Mouse (Mus musculus) MEL (cell line): ENCODE results near the gene Lmntd1. TPM values are rescaled to one million over a fixed set of nuclear protein-coding genes. Genes with fewer than 3 reads are reported as not detected.

Experiments used
- DNase-seq: peaks from one replicate; pipeline ENCODE4 v3.0.0; 2011; ENCODE audit warnings: low read depth, low spot score
- H3K27ac ChIP-seq: 2 replicates; pipeline ENCODE4 v1.5.1; 2012; ENCODE audit warnings: low read depth, mild to moderate bottlenecking, control low read depth, low read length, moderate library complexity; ENCODE audit not compliant: control insufficient read depth
- H3K27me3 ChIP-seq, 2 experiments: fragments of 150-350 bp in 1 of 2; sonication (generic) in 1 of 2; 2 replicates each; pipeline ENCODE4 v1.6.1; 2012; ENCODE audit warnings: low read length in 2 of 2, mild to moderate bottlenecking in 2 of 2, improper control_type of control experiment in 1 of 2, moderate library complexity in 1 of 2; ENCODE audit not compliant: insufficient read depth in 2 of 2, control insufficient read depth in 1 of 2
- H3K36me3 ChIP-seq, 2 experiments: 2 replicates each; pipeline ENCODE4 v1.6.1; 2012 to 2014; ENCODE audit warnings: low read length in 2 of 2, improper control_type of control experiment in 1 of 2, inconsistent platforms in 1 of 2, mild to moderate bottlenecking in 1 of 2; ENCODE audit not compliant: insufficient read depth in 2 of 2, control insufficient read depth in 1 of 2
- H3K4me1 ChIP-seq, 2 experiments: fragments of 150-350 bp in 1 of 2; sonication (generic) in 1 of 2; 2 replicates each; pipeline ENCODE4 v1.6.1; 2012; ENCODE audit warnings: low read length in 2 of 2, improper control_type of control experiment in 1 of 2, mild to moderate bottlenecking in 1 of 2; ENCODE audit not compliant: insufficient read depth in 2 of 2, control insufficient read depth in 1 of 2
- H3K4me3 ChIP-seq, 2 experiments: fragments of 150-350 bp in 1 of 2; sonication (generic) in 1 of 2; 2 replicates each; pipeline ENCODE4 v1.5.1; 2012; ENCODE audit warnings: low read depth in 2 of 2, low read length in 2 of 2, mild to moderate bottlenecking in 2 of 2, moderate library complexity in 2 of 2, control low read depth in 1 of 2, improper control_type of control experiment in 1 of 2; ENCODE audit not compliant: control insufficient read depth in 1 of 2, insufficient read depth in 1 of 2
- H3K79me2 ChIP-seq: 2 replicates; pipeline ENCODE4 v1.6.1; 2012; ENCODE audit warnings: mild to moderate bottlenecking, low read length, moderate library complexity; ENCODE audit not compliant: control insufficient read depth, poor library complexity, insufficient read depth
- H3K9ac ChIP-seq: 2 replicates; pipeline ENCODE4 v1.6.1; 2012; ENCODE audit warnings: low read depth, mild to moderate bottlenecking, control low read depth, low read length, moderate library complexity; ENCODE audit not compliant: control insufficient read depth, poor library complexity, severe bottlenecking
- H3K9me3 ChIP-seq: fragments of 150-350 bp; sonication (generic); replicated peaks from 2 replicates; pipeline ENCODE4 v1.6.1; 2012; ENCODE audit warnings: mild to moderate bottlenecking, low read length, improper control_type of control experiment, moderate library complexity; ENCODE audit not compliant: insufficient read depth
- E2F4 ChIP-seq: IDR thresholded peaks from 2 replicates; pipeline ENCODE4 v1.6.1; 2011; ENCODE audit warnings: low read depth, low read length, improper control_type of control experiment, borderline replicate concordance
- ELF1 ChIP-seq: IDR thresholded peaks from 2 replicates; pipeline ENCODE4 v1.6.1; 2014; ENCODE audit warnings: low read depth, mild to moderate bottlenecking, inconsistent platforms, low read length, improper control_type of control experiment, moderate library complexity
- ETS1 ChIP-seq: IDR thresholded peaks from 2 replicates; pipeline ENCODE4 v1.6.1; 2012; ENCODE audit warnings: low read depth, mild to moderate bottlenecking, inconsistent platforms, low read length, improper control_type of control experiment, moderate library complexity
- HCFC1 ChIP-seq: IDR thresholded peaks from 2 replicates; pipeline ENCODE4 v1.6.1; 2012; ENCODE audit warnings: low read depth, mild to moderate bottlenecking, inconsistent platforms, low read length, improper control_type of control experiment, moderate library complexity
- JUND ChIP-seq: IDR thresholded peaks from 2 replicates; pipeline ENCODE4 v1.6.1; 2011; ENCODE audit warnings: low read depth, mild to moderate bottlenecking, improper control_type of control experiment, low read length
- KAT2A ChIP-seq: conservative IDR thresholded peaks from 2 replicates; pipeline ENCODE4 v1.6.1; 2012; ENCODE audit warnings: low read depth, low read length, improper control_type of control experiment, inconsistent platforms
- MAFK ChIP-seq: IDR thresholded peaks from 2 replicates; pipeline ENCODE4 v1.6.1; 2011; ENCODE audit warnings: low read depth, mild to moderate bottlenecking, low read length, improper control_type of control experiment, borderline replicate concordance
- MAZ ChIP-seq: IDR thresholded peaks from 2 replicates; pipeline ENCODE4 v1.6.1; 2012; ENCODE audit warnings: low read depth, mild to moderate bottlenecking, inconsistent platforms, low read length, improper control_type of control experiment
- MEF2A ChIP-seq: IDR thresholded peaks from 2 replicates; pipeline ENCODE4 v1.6.1; 2014; ENCODE audit warnings: low read depth, mild to moderate bottlenecking, inconsistent platforms, low read length, improper control_type of control experiment; ENCODE audit not compliant: poor library complexity, insufficient replicate concordance, severe bottlenecking; ENCODE audit errors: extremely low read depth
- MXI1 ChIP-seq: IDR thresholded peaks from 2 replicates; pipeline ENCODE4 v1.6.1; 2011; ENCODE audit warnings: mild to moderate bottlenecking, low read depth, low read length, improper control_type of control experiment
- NELFE ChIP-seq: IDR thresholded peaks from 2 replicates; pipeline ENCODE4 v1.6.1; 2011; ENCODE audit warnings: low read depth, low read length, improper control_type of control experiment
- NRF1 ChIP-seq: IDR thresholded peaks from 2 replicates; pipeline ENCODE4 v1.6.1; 2014; ENCODE audit warnings: low read depth, mild to moderate bottlenecking, inconsistent platforms, low read length, improper control_type of control experiment, moderate library complexity; ENCODE audit not compliant: poor library complexity, insufficient read depth, severe bottlenecking
- RCOR1 ChIP-seq: IDR thresholded peaks from 2 replicates; pipeline ENCODE4 v1.6.1; 2012; ENCODE audit warnings: low read depth, mild to moderate bottlenecking, inconsistent platforms, low read length, improper control_type of control experiment
- SIN3A ChIP-seq: IDR thresholded peaks from 2 replicates; pipeline ENCODE4 v1.6.1; 2012; ENCODE audit warnings: low read length, improper control_type of control experiment, inconsistent platforms
- TCF12 ChIP-seq: IDR thresholded peaks from 2 replicates; pipeline ENCODE4 v1.6.1; 2014; ENCODE audit warnings: low read depth, mild to moderate bottlenecking, inconsistent platforms, low read length, improper control_type of control experiment, moderate library complexity
- UBTF ChIP-seq: IDR thresholded peaks from 2 replicates; pipeline ENCODE4 v1.6.1; 2012; ENCODE audit warnings: low read depth, mild to moderate bottlenecking, inconsistent platforms, low read length, improper control_type of control experiment, moderate library complexity, borderline replicate concordance; ENCODE audit not compliant: insufficient read depth
- USF1 ChIP-seq: IDR thresholded peaks from 2 replicates; pipeline ENCODE4 v1.6.1; 2014; ENCODE audit warnings: low read depth, mild to moderate bottlenecking, inconsistent platforms, low read length, improper control_type of control experiment, moderate library complexity
- USF2 ChIP-seq, 2 experiments: IDR thresholded peaks; 2 replicates each; pipeline ENCODE4 v1.6.1; 2011 to 2012; ENCODE audit warnings: improper control_type of control experiment in 2 of 2, low read length in 2 of 2, borderline replicate concordance in 1 of 2, inconsistent platforms in 1 of 2, low read depth in 1 of 2, mild to moderate bottlenecking in 1 of 2; ENCODE audit not compliant: insufficient read depth in 1 of 2
- ZMIZ1 ChIP-seq: IDR thresholded peaks from 2 replicates; pipeline ENCODE4 v1.6.1; 2012; ENCODE audit warnings: low read depth, mild to moderate bottlenecking, inconsistent platforms, low read length, improper control_type of control experiment, moderate library complexity
- ZNF384 ChIP-seq: IDR thresholded peaks from 2 replicates; pipeline ENCODE4 v1.6.1; 2012; ENCODE audit warnings: low read depth, mild to moderate bottlenecking, inconsistent platforms, low read length, improper control_type of control experiment
- polyA plus RNA-seq, 2 experiments: library from polyadenylated mRNA; stranded (reverse) in 1 of 2; unstranded in 1 of 2; fragments of >175 nt in 1 of 2; fragments of >200 nt in 1 of 2; gene quantifications; 2 replicates each; pipeline versions ENCODE4 v1.2.1 to v1.2.4; 2012; ENCODE audit warnings: low replicate concordance in 2 of 2, low read depth in 1 of 2; ENCODE audit not compliant: insufficient read length in 2 of 2, insufficient read depth in 1 of 2, missing spikeins in 1 of 2
- total RNA-seq: library from RNA; depleted of rRNA; stranded (reverse); fragments of 300-350 nt; gene quantifications from 2 replicates; pipeline ENCODE4 v1.2.3, GENCODE M21; 2012

Gene Lmntd1
- total and polyA plus RNA-seq, 3 experiments = not detected

GRCm38 (mm10) chr6:145448361-145448760 is 165.8 kb downstream of the Lmntd1 start:
- Histone ChIP-seq H3K79me2 (no peaks in the 10 kb centered on the region), H3K27me3 (no peaks in the 10 kb centered on the region), H3K9me3 (no peaks in the 10 kb centered on the region), H3K4me1 (no peaks in the 10 kb centered on the region), H3K36me3 (no peaks in the 10 kb centered on the region), H3K27ac (no peak overlapping the region), H3K4me3 (no peak overlapping the region), H3K9ac (no peak overlapping the region)
- TF ChIP-seq ETS1 (no peak), MAZ (no peak), USF1 (no peak), KAT2A (no peak), ZNF384 (no peak), MEF2A (no peak), E2F4 (no peak), USF2 (IDR thresholded peaks at IDR 0.05; ENCODE audit: borderline replicate concordance in 1 of 2, insufficient read depth in 1 of 2, low read depth in 1 of 2, low read length in 2 of 2) (no peak), TCF12 (no peak), NELFE (no peak), MXI1 (no peak), HCFC1 (no peak), ELF1 (no peak)
- no peak for DNase-seq

GRCm38 (mm10) chr6:145445811-145446500 is 168.2 kb downstream of the Lmntd1 start:
- H3K36me3 ChIP-seq = no peaks in the 10 kb centered on the region
- no peaks in the 10 kb centered on the region for H3K9me3 ChIP-seq

More at GRCm38 (mm10) chr6:145445811-145446500, 168.2 kb downstream of the Lmntd1 start:
- DNase-seq = no peak
- no peak overlapping the region for H3K9ac ChIP-seq
- no peaks in the 10 kb centered on the region for H3K27me3 ChIP-seq
- no peaks in the 10 kb centered on the region for H3K79me2 ChIP-seq
- H3K4me3 ChIP-seq = no peak overlapping the region
- TF ChIP-seq USF1 (no peak), TCF12 (no peak), SIN3A (no peak), MAZ (no peak), KAT2A (no peak), JUND (no peak), HCFC1 (no peak), RCOR1 (no peak), USF2 (IDR thresholded peaks at IDR 0.05; ENCODE audit: borderline replicate concordance in 1 of 2, insufficient read depth in 1 of 2, low read depth in 1 of 2, low read length in 2 of 2) (no peak), ZMIZ1 (no peak), MAFK (no peak), UBTF (no peak), E2F4 (no peak), NRF1 (no peak), NELFE (no peak), MEF2A (no peak)
- no peaks in the 10 kb centered on the region for H3K4me1 ChIP-seq
- H3K27ac ChIP-seq = no peak overlapping the region
